Mouse (Mus musculus) lung, embryonic 16.5 days (tissue): ENCODE results near the gene Mllt10. TPM values are rescaled to one million over a fixed set of nuclear protein-coding genes. Genes with fewer than 3 reads are reported as not detected.
A peak's percentile ranks its signal among the peaks of the same experiment; 100 is the strongest.

Experiments used
- ATAC-seq: fragments of 200-750 bp; cut with Nextera tagmentation; 2 replicates; pipeline ENCODE4 v1.8.0; 2017; ENCODE audit warnings: low read depth, mild to moderate bottlenecking, moderate library complexity
- H3K27ac ChIP-seq: fragments of 300-500 bp; sonication (generic); 2 replicates; pipeline ENCODE4 v1.5.1; 2014; ENCODE audit warnings: mild to moderate bottlenecking, control low read depth, low read length
- H3K27me3 ChIP-seq: fragments of 300-500 bp; sonication (generic); 2 replicates; pipeline ENCODE4 v1.6.1; 2014; ENCODE audit warnings: low read depth, low read length, mixed read lengths; ENCODE audit not compliant: control insufficient read depth, insufficient read depth
- H3K36me3 ChIP-seq: fragments of 300-500 bp; sonication (generic); 2 replicates; pipeline ENCODE4 v1.6.1; 2014; ENCODE audit warnings: low read length; ENCODE audit not compliant: control insufficient read depth, insufficient read depth
- H3K4me1 ChIP-seq: fragments of 300-500 bp; sonication (generic); replicated peaks from 2 replicates; pipeline ENCODE4 v1.6.1; 2014; ENCODE audit warnings: low read length, mixed read lengths; ENCODE audit not compliant: control insufficient read depth, insufficient read depth
- H3K4me2 ChIP-seq: fragments of 300-500 bp; sonication (generic); 2 replicates; pipeline ENCODE4 v1.6.1; 2014; ENCODE audit warnings: low read depth, low read length, control low read depth
- H3K4me3 ChIP-seq: fragments of 300-500 bp; sonication (generic); 2 replicates; pipeline ENCODE4 v1.5.1; 2014; ENCODE audit warnings: mild to moderate bottlenecking, low read length, control low read depth
- H3K9ac ChIP-seq: fragments of 300-500 bp; sonication (generic); 2 replicates; pipeline ENCODE4 v1.6.1; 2014; ENCODE audit warnings: low read length, control low read depth
- H3K9me3 ChIP-seq: fragments of 300-500 bp; sonication (generic); 2 replicates; pipeline ENCODE4 v1.6.1; 2016; ENCODE audit warnings: low read length; ENCODE audit not compliant: control insufficient read depth
- whole genome bisulfite sequencing: fragments of 180-500 bp; shearing (Covaris S2); extraction: QIAGEN DNeasy Blood & Tissue Kit; methylation state at CpG from one replicate; pipeline ENCODE4 v1.1.7; 2014; 5-methylcytosine and 5-hydroxymethylcytosine counted together
- polyA plus RNA-seq: library from polyadenylated mRNA; unstranded; fragments of >200 nt; fragmentation: Nextera tagmentation; extraction: Ambion mirVana; gene quantifications from 2 replicates; pipeline ENCODE4 v1.2.1, GENCODE M21; 2015

Gene Mllt10
- polyA plus RNA-seq, 1 experiment from 2014 or later: 56.1 TPM

- no peak for ATAC-seq
These were observed 40.8 kb downstream of the Mllt10 start for GRCm38 (mm10) chr2:18095804-18096203.

GRCm38 (mm10) chr2:18100914-18101313, 45.9 kb downstream of the Mllt10 start:
- Histone ChIP-seq H3K9ac (no peak overlapping the region), H3K27ac (no peak overlapping the region), H3K4me3 (no peak overlapping the region), H3K36me3 (peaks cover 22% of the 10 kb centered on the region), H3K4me1 (no peaks in the 10 kb centered on the region), H3K27me3 (no peaks in the 10 kb centered on the region), H3K4me2 (no peak overlapping the region), H3K9me3 (no peaks in the 10 kb centered on the region; the same call in 1 of the 2 replicates)
- 92% methylated on average over 2 of the region's 2 CpGs for WGBS
- no peak for ATAC-seq

More at GRCm38 (mm10) chr2:18095804-18096203, 40.8 kb downstream of the Mllt10 start:
- Histone ChIP-seq H3K9me3 (no peaks in the 10 kb centered on the region; the same call in 1 of the 2 replicates), H3K4me2 (no peak overlapping the region), H3K4me1 (no peaks in the 10 kb centered on the region), H3K4me3 (no peak overlapping the region), H3K27me3 (no peaks in the 10 kb centered on the region), H3K36me3 (peaks cover 22% of the 10 kb centered on the region), H3K9ac (no peak overlapping the region), H3K27ac (no peak overlapping the region)
- 45% methylated on average over 2 of the region's 2 CpGs for whole genome bisulfite sequencing

- Histone ChIP-seq H3K27me3 (no peaks in the 10 kb centered on the region), H3K4me2 (no peak overlapping the region), H3K9ac (no peak overlapping the region), H3K36me3 (peaks cover 3% of the 10 kb centered on the region; the same call in 1 of the 2 replicates), H3K27ac (no peak overlapping the region), H3K4me3 (no peak overlapping the region), H3K4me1 (no peaks in the 10 kb centered on the region), H3K9me3 (no peaks in the 10 kb centered on the region)
- no peak for ATAC-seq
These were observed 52.5 kb downstream of the Mllt10 start for GRCm38 (mm10) chr2:18107561-18107960.

GRCm38 (mm10) chr2:18108214-18108613, 53.2 kb downstream of the Mllt10 start:
- Histone ChIP-seq H3K4me3 (no peak overlapping the region), H3K27ac (no peak overlapping the region), H3K27me3 (no peaks in the 10 kb centered on the region), H3K36me3 (peaks cover 3% of the 10 kb centered on the region; the same call in 1 of the 2 replicates), H3K4me1 (no peaks in the 10 kb centered on the region), H3K9ac (no peak overlapping the region), H3K9me3 (no peaks in the 10 kb centered on the region), H3K4me2 (no peak overlapping the region)
- WGBS: 91% methylated on average over 3 of the region's 3 CpGs
- ATAC-seq: no peak

DNA sequence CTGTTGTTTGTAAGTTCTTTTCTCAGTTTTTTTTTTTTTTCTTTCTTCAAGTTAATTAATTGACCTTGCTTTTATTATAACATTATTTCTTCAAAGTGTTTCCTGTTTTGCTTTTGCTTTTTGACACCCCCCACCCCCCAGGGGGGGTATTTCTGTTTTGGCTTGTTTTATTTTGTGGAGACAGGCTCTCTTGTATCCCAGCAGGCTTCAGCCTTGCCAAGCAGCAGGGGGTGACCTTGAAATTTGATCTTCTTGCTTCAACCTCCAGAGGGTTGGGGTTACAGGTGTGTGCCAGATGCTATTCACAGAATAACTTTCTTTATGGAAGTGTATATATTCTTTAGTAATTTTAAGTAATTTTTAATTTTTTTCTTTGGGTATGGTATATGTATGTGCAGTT, 56.4 kb downstream of the Mllt10 start:
- Histone ChIP-seq H3K36me3 (peaks cover 13% of the 10 kb centered on the region), H3K27me3 (no peaks in the 10 kb centered on the region), H3K4me3 (no peak overlapping the region), H3K4me1 (no peaks in the 10 kb centered on the region), H3K9me3 (no peaks in the 10 kb centered on the region), H3K9ac (no peak overlapping the region), H3K27ac (no peak overlapping the region), H3K4me2 (no peak overlapping the region)
- ATAC-seq: no peak

DNA sequence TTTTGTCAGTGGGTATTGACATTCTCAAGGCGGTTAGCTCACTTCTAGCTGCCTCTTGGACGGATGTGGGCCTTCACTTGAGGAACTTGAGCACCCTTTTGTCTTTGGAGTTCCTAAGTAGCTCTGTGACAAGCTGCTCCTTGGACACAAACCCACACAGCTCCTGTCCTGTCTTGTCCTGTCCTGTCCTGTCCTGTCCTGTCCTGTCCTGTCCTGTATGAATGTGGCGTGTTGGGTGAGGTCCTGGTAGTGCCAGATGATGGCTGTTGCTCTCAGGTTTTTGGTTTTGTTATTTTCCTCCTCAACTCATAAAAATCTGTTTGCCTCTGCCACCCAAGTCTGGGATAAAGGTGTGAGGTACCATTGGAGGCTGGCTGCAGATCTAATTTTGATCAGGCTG, 61.4 kb downstream of the Mllt10 start:
- Histone ChIP-seq H3K9me3 (no peaks in the 10 kb centered on the region), H3K27me3 (no peaks in the 10 kb centered on the region)

DNA sequence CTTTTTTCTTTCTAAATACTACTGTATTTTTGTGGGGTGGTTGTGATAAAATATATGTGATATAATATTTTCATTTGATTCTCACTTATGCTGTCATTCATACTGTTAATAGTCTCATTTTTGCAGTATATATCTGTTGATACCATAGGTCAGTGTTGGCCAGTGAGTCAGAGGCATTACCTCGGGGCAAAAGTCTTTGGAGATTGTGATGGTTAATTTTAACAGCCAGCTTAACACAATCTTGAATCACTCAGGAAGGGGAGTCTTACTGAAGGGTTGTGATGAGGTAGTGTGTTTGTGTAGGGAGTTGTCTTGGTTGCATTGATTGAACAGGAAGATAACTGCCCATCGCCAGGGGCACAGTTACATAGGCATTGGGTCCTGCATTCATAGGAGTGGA, 83.1 kb downstream of the Mllt10 start:
- Histone ChIP-seq H3K4me2 (no peak overlapping the region), H3K4me3 (no peak overlapping the region), H3K36me3 (peaks cover 25% of the 10 kb centered on the region), H3K27me3 (no peaks in the 10 kb centered on the region), H3K9ac (no peak overlapping the region), H3K9me3 (no peaks in the 10 kb centered on the region), H3K27ac (no peak overlapping the region), H3K4me1 (no peaks in the 10 kb centered on the region)
- ATAC-seq: no peak
- 93% methylated on average over 2 of the region's 2 CpGs for WGBS

More for the DNA sequence above, 61.4 kb downstream of the Mllt10 start:
- no peak overlapping the region for H3K27ac ChIP-seq
- H3K4me1 ChIP-seq: no peaks in the 10 kb centered on the region
- WGBS: 81% methylated on average over 3 of the region's 3 CpGs
- H3K36me3 ChIP-seq: peaks cover 13% of the 10 kb centered on the region
- no peak overlapping the region for H3K9ac ChIP-seq
- no peak overlapping the region for H3K4me2 ChIP-seq
- H3K4me3 ChIP-seq: no peak overlapping the region
- ATAC-seq: no peak

- Histone ChIP-seq H3K4me2 (no peak overlapping the region), H3K9me3 (no peaks in the 10 kb centered on the region), H3K27ac (no peak overlapping the region), H3K36me3 (peaks cover 25% of the 10 kb centered on the region), H3K9ac (no peak overlapping the region), H3K27me3 (no peaks in the 10 kb centered on the region), H3K4me3 (no peak overlapping the region), H3K4me1 (no peaks in the 10 kb centered on the region)
- whole genome bisulfite sequencing: 61% methylated on average over 5 of the region's 5 CpGs
- peak; percentile 31 for ATAC-seq
These were observed 84.6 kb downstream of the Mllt10 start for GRCm38 (mm10) chr2:18139646-18140045.

DNA sequence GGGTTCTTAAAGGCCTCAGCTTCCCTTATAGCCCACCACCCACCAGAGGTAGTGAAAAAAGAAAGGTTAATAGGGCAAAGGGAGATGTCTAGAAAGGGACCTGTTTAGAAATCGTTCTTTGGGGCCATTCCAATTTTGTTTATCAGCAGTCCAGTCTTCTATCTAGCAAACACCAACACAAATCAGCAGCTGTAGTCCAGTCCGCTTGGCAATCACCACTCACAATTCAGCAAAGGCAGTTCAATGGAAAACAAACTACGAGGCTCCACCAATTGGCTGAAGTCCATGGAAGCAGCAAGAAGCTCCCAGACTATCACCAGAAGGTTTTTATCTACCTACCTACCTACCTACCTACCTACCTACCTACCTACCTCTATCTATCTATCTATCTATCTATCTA, 101.1 kb downstream of the Mllt10 start:
- Histone ChIP-seq H3K36me3 (peaks cover 15% of the 10 kb centered on the region), H3K9ac (no peak overlapping the region), H3K27me3 (no peaks in the 10 kb centered on the region), H3K9me3 (no peaks in the 10 kb centered on the region), H3K27ac (no peak overlapping the region), H3K4me2 (no peak overlapping the region), H3K4me3 (no peak overlapping the region), H3K4me1 (no peaks in the 10 kb centered on the region)
- no peak for ATAC-seq
- 91% methylated on average over 3 of the region's 3 CpGs for WGBS

DNA sequence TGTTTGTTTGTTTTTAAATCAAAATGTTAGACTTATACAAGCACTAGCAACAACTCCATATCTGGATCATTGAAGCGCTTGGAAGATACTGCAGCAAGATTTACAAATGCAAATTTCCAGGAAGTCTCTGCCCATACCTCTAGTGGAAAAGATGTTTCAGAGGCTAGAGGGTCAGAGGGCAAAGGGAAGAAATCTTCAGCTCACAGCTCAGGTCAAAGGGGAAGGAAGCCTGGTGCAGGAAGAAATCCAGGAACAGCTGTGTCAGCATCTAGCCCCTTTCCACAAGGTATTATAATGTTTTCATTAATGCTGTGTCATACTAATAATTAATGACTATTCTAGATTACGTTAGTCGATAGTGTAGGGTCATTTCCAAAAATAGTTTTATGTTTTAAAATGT, 104.4 kb downstream of the Mllt10 start:
- peaks cover 20% of the 10 kb centered on the region for H3K36me3 ChIP-seq
- ATAC-seq: no peak
- 66% methylated on average over 3 of the region's 3 CpGs for WGBS
- no peak overlapping the region for H3K4me3 ChIP-seq
- H3K27me3 ChIP-seq: no peaks in the 10 kb centered on the region
- H3K27ac ChIP-seq: no peak overlapping the region
- H3K4me1 ChIP-seq: no peaks in the 10 kb centered on the region
- H3K9me3 ChIP-seq: no peaks in the 10 kb centered on the region
- H3K9ac ChIP-seq: no peak overlapping the region
- H3K4me2 ChIP-seq: no peak overlapping the region
